Mouse (Mus musculus): ENCODE measurements around the gene Chst3. TPM values are rescaled to one million over a fixed set of nuclear protein-coding genes. Genes with fewer than 3 reads are reported as not detected.

Chst3 gene
- polyA plus RNA-seq (2012; rRNA removed): 2.1 and 4.5 TPM in 2 replicates

- H3K36me3 ChIP-seq (ENCODE audit: control insufficient read depth, insufficient read depth, low read length): no peaks in the 10 kb centered on the region
- H3K4me1 ChIP-seq (replicated peaks; ENCODE audit: control insufficient read depth, insufficient read depth, low read length): peaks cover 11% of the 10 kb centered on the region
- peaks cover 14% of the 10 kb centered on the region; the same call in 1 of the 2 replicates for H3K27me3 ChIP-seq (ENCODE audit: control insufficient read depth, insufficient read depth, low read length)
- 2% methylated on average over 83 of the region's 83 CpGs for WGBS
- H3K4me3 ChIP-seq (ENCODE audit: control insufficient read depth, insufficient read depth, low read length): peak within 1 kb of the TSS; percentile 38
- H3K27ac ChIP-seq (ENCODE audit: control insufficient read depth, insufficient read depth, low read length): peak within 1 kb of the TSS; percentile 3; the same call in 1 of the 2 replicates
- TF ChIP-seq POLR2A (IDR thresholded peaks at IDR 0.05; ENCODE audit: control insufficient read depth, extremely low read depth, insufficient read depth, low read length, poor library complexity) (no peak), CTCF (IDR thresholded peaks at IDR 0.05; ENCODE audit: borderline replicate concordance, control insufficient read depth, extremely low read depth, insufficient read depth, low read length, poor library complexity) (no peak)
- DNase-seq: peak; percentile 43
Measured at GRCm38 (mm10) chr10:60218591-60219499, at the start of gene Chst3. Gene Chst3 (minus strand): TSS chr10:60219260.

GRCm38 (mm10) chr10:60268738-60269137, 49.7 kb upstream of the Chst3 start:
- peaks cover under 1% of the 10 kb centered on the region; the same call in 1 of the 2 replicates for H3K4me1 ChIP-seq (replicated peaks; ENCODE audit: control insufficient read depth, insufficient read depth, low read length)
- H3K36me3 ChIP-seq (ENCODE audit: control insufficient read depth, insufficient read depth, low read length): no peaks in the 10 kb centered on the region
- no peaks in the 10 kb centered on the region for H3K27me3 ChIP-seq (ENCODE audit: control insufficient read depth, insufficient read depth, low read length)
- WGBS: 85% methylated on average over 11 of the region's 11 CpGs
- TF ChIP-seq CTCF (IDR thresholded peaks at IDR 0.05; ENCODE audit: borderline replicate concordance, control insufficient read depth, extremely low read depth, insufficient read depth, low read length, poor library complexity): no peak
- TF ChIP-seq POLR2A (IDR thresholded peaks at IDR 0.05; ENCODE audit: control insufficient read depth, extremely low read depth, insufficient read depth, low read length, poor library complexity): no peak
- no peak for DNase-seq
- no peak overlapping the region for H3K4me3 ChIP-seq (ENCODE audit: control insufficient read depth, insufficient read depth, low read length)
- no peak overlapping the region for H3K27ac ChIP-seq (ENCODE audit: control insufficient read depth, insufficient read depth, low read length)

GRCm38 (mm10) chr10:60266842-60267401, 47.9 kb upstream of the Chst3 start:
- TF ChIP-seq POLR2A (IDR thresholded peaks at IDR 0.05; ENCODE audit: control insufficient read depth, extremely low read depth, insufficient read depth, low read length, poor library complexity) (no peak), CTCF (IDR thresholded peaks at IDR 0.05; ENCODE audit: borderline replicate concordance, control insufficient read depth, extremely low read depth, insufficient read depth, low read length, poor library complexity) (no peak)

GRCm38 (mm10) chr10:60265252-60265651, 46.2 kb upstream of the Chst3 start:
- DNase-seq: no peak
- Histone ChIP-seq H3K4me3 (ENCODE audit: control insufficient read depth, insufficient read depth, low read length) (no peak overlapping the region), H3K36me3 (ENCODE audit: control insufficient read depth, insufficient read depth, low read length) (no peaks in the 10 kb centered on the region), H3K27ac (ENCODE audit: control insufficient read depth, insufficient read depth, low read length) (no peak overlapping the region), H3K27me3 (ENCODE audit: control insufficient read depth, insufficient read depth, low read length) (no peaks in the 10 kb centered on the region), H3K4me1 (replicated peaks; ENCODE audit: control insufficient read depth, insufficient read depth, low read length) (peaks cover 18% of the 10 kb centered on the region)
- TF ChIP-seq POLR2A (IDR thresholded peaks at IDR 0.05; ENCODE audit: control insufficient read depth, extremely low read depth, insufficient read depth, low read length, poor library complexity): no peak
- TF ChIP-seq CTCF (IDR thresholded peaks at IDR 0.05; ENCODE audit: borderline replicate concordance, control insufficient read depth, extremely low read depth, insufficient read depth, low read length, poor library complexity): no peak
- 93% methylated on average over 10 of the region's 10 CpGs for WGBS

More at GRCm38 (mm10) chr10:60266842-60267401, 47.9 kb upstream of the Chst3 start:
- Histone ChIP-seq H3K4me3 (ENCODE audit: control insufficient read depth, insufficient read depth, low read length) (no peak overlapping the region), H3K4me1 (replicated peaks; ENCODE audit: control insufficient read depth, insufficient read depth, low read length) (peaks cover 18% of the 10 kb centered on the region), H3K27ac (ENCODE audit: control insufficient read depth, insufficient read depth, low read length) (no peak overlapping the region), H3K36me3 (ENCODE audit: control insufficient read depth, insufficient read depth, low read length) (no peaks in the 10 kb centered on the region), H3K27me3 (ENCODE audit: control insufficient read depth, insufficient read depth, low read length) (no peaks in the 10 kb centered on the region)
- 96% methylated on average over 8 of the region's 8 CpGs for WGBS
- no peak for DNase-seq

GRCm38 (mm10) chr10:60263351-60263750, 44.3 kb upstream of the Chst3 start:
- peak overlapping the region; percentile 10; the same call in 1 of the 2 replicates for H3K27ac ChIP-seq (ENCODE audit: control insufficient read depth, insufficient read depth, low read length)
- 33% methylated on average over 7 of the region's 7 CpGs for WGBS
- no peak overlapping the region for H3K4me3 ChIP-seq (ENCODE audit: control insufficient read depth, insufficient read depth, low read length)
- no peaks in the 10 kb centered on the region for H3K27me3 ChIP-seq (ENCODE audit: control insufficient read depth, insufficient read depth, low read length)
- H3K36me3 ChIP-seq (ENCODE audit: control insufficient read depth, insufficient read depth, low read length): no peaks in the 10 kb centered on the region
- DNase-seq: no peak
- H3K4me1 ChIP-seq (replicated peaks; ENCODE audit: control insufficient read depth, insufficient read depth, low read length): peaks cover 18% of the 10 kb centered on the region
- TF ChIP-seq POLR2A (IDR thresholded peaks at IDR 0.05; ENCODE audit: control insufficient read depth, extremely low read depth, insufficient read depth, low read length, poor library complexity) (no peak), CTCF (IDR thresholded peaks at IDR 0.05; ENCODE audit: borderline replicate concordance, control insufficient read depth, extremely low read depth, insufficient read depth, low read length, poor library complexity) (no peak)

GRCm38 (mm10) chr10:60262386-60262785, 43.3 kb upstream of the Chst3 start:
- peaks cover 18% of the 10 kb centered on the region for H3K4me1 ChIP-seq (replicated peaks; ENCODE audit: control insufficient read depth, insufficient read depth, low read length)
- H3K27ac ChIP-seq (ENCODE audit: control insufficient read depth, insufficient read depth, low read length): no peak overlapping the region
- DNase-seq: peak; percentile 81
- 0% methylated on average over 3 of the region's 3 CpGs for WGBS
- no peaks in the 10 kb centered on the region for H3K36me3 ChIP-seq (ENCODE audit: control insufficient read depth, insufficient read depth, low read length)
- no peak overlapping the region for H3K4me3 ChIP-seq (ENCODE audit: control insufficient read depth, insufficient read depth, low read length)
- H3K27me3 ChIP-seq (ENCODE audit: control insufficient read depth, insufficient read depth, low read length): no peaks in the 10 kb centered on the region
- no peak for TF ChIP-seq POLR2A (IDR thresholded peaks at IDR 0.05; ENCODE audit: control insufficient read depth, extremely low read depth, insufficient read depth, low read length, poor library complexity)
- 0 out of 2 replicates have a peak, but pooled peaks have one; percentile 24 for TF ChIP-seq CTCF (IDR thresholded peaks at IDR 0.05; ENCODE audit: borderline replicate concordance, control insufficient read depth, extremely low read depth, insufficient read depth, low read length, poor library complexity)
